Mouse (Mus musculus): ENCODE measurements around the gene Naa15.

Gene Naa15

GRCm38 (mm10) chr3:51517467-51517866, 102.5 kb downstream of the Naa15 start:
- DNase-seq (ENCODE audit: extremely low spot score) = no peak

DNA sequence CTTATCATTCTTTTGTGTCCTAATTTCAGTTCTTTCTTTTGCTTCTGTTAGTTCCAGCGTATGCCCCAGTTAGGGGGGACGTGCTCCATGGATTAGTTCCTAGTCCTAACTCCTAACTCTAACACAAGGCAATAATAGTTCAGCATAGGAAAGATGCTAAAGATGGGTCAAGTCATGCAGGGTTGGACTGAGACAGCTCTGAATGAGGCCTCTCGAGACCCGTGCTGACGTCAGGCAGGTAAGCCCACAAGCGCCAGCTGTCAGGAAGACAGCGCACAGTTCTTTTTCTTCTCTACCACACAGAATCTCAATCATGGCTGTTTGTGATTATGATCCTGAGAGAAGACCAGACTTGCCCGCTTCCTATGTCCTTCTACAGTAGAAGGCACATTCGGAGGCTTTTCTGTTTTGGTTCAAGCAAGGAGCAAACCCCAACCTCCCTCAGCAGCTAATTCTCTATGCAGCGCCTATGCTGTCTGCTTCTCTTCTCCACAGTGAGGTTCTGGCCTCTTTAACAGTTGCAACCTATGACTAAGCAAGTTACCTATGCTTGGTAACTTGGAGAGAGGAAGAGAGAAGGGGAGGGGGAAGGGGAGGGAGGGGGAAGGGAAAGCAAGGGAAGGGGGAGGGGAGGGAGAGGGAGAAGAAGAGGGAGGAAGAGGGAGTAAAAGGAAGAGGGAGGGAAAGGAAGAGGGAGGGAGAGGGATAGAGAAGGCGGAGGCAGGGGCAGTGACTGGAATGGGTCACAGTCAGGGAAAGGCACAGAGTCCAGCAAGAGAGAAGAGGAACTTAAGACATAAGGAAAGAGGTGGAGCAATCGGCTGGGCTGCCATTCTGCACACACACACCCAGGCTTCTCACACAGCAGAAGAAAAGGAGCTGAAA, 103.2 kb downstream of the Naa15 start:
- DNase-seq (ENCODE audit: extremely low spot score) = no peak

GRCm38 (mm10) chr3:51518763-51519121, 103.8 kb downstream of the Naa15 start:
- DNase-seq (ENCODE audit: extremely low spot score) = no peak

GRCm38 (mm10) chr3:51521262-51521661, 106.3 kb downstream of the Naa15 start:
- no peak for DNase-seq (ENCODE audit: extremely low spot score)

GRCm38 (mm10) chr3:51525186-51525785, 110.3 kb downstream of the Naa15 start:
- DNase-seq (ENCODE audit: extremely low spot score) = no peak
